Mouse (Mus musculus) MEL (cell line): ENCODE data around the gene Eno2. TPM values are rescaled to one million over a fixed set of nuclear protein-coding genes. Genes with fewer than 3 reads are reported as not detected.

ENCODE experiments used
- DNase-seq: peaks from one replicate; pipeline ENCODE4 v3.0.0; 2011; ENCODE audit warnings: low read depth, low spot score
- H3K27ac ChIP-seq: 2 replicates; pipeline ENCODE4 v1.5.1; 2012; ENCODE audit warnings: low read depth, mild to moderate bottlenecking, control low read depth, low read length, moderate library complexity; ENCODE audit not compliant: control insufficient read depth
- H3K27me3 ChIP-seq, 2 experiments: fragments of 150-350 bp in 1 of 2; sonication (generic) in 1 of 2; 2 replicates each; pipeline ENCODE4 v1.6.1; 2012; ENCODE audit warnings: low read length in 2 of 2, mild to moderate bottlenecking in 2 of 2, improper control_type of control experiment in 1 of 2, moderate library complexity in 1 of 2; ENCODE audit not compliant: insufficient read depth in 2 of 2, control insufficient read depth in 1 of 2
- H3K36me3 ChIP-seq, 2 experiments: 2 replicates each; pipeline ENCODE4 v1.6.1; 2012 to 2014; ENCODE audit warnings: low read length in 2 of 2, improper control_type of control experiment in 1 of 2, inconsistent platforms in 1 of 2, mild to moderate bottlenecking in 1 of 2; ENCODE audit not compliant: insufficient read depth in 2 of 2, control insufficient read depth in 1 of 2
- H3K4me1 ChIP-seq, 2 experiments: fragments of 150-350 bp in 1 of 2; sonication (generic) in 1 of 2; 2 replicates each; pipeline ENCODE4 v1.6.1; 2012; ENCODE audit warnings: low read length in 2 of 2, improper control_type of control experiment in 1 of 2, mild to moderate bottlenecking in 1 of 2; ENCODE audit not compliant: insufficient read depth in 2 of 2, control insufficient read depth in 1 of 2
- H3K4me3 ChIP-seq, 2 experiments: fragments of 150-350 bp in 1 of 2; sonication (generic) in 1 of 2; 2 replicates each; pipeline ENCODE4 v1.5.1; 2012; ENCODE audit warnings: low read depth in 2 of 2, low read length in 2 of 2, mild to moderate bottlenecking in 2 of 2, moderate library complexity in 2 of 2, control low read depth in 1 of 2, improper control_type of control experiment in 1 of 2; ENCODE audit not compliant: control insufficient read depth in 1 of 2, insufficient read depth in 1 of 2
- H3K79me2 ChIP-seq: 2 replicates; pipeline ENCODE4 v1.6.1; 2012; ENCODE audit warnings: mild to moderate bottlenecking, low read length, moderate library complexity; ENCODE audit not compliant: control insufficient read depth, poor library complexity, insufficient read depth
- H3K9ac ChIP-seq: 2 replicates; pipeline ENCODE4 v1.6.1; 2012; ENCODE audit warnings: low read depth, mild to moderate bottlenecking, control low read depth, low read length, moderate library complexity; ENCODE audit not compliant: control insufficient read depth, poor library complexity, severe bottlenecking
- H3K9me3 ChIP-seq: fragments of 150-350 bp; sonication (generic); replicated peaks from 2 replicates; pipeline ENCODE4 v1.6.1; 2012; ENCODE audit warnings: mild to moderate bottlenecking, low read length, improper control_type of control experiment, moderate library complexity; ENCODE audit not compliant: insufficient read depth
- CHD1 ChIP-seq: IDR thresholded peaks from 2 replicates; pipeline ENCODE4 v1.6.1; 2012; ENCODE audit warnings: low read depth, mild to moderate bottlenecking, inconsistent platforms, low read length, improper control_type of control experiment
- CTCF ChIP-seq, 3 experiments: IDR thresholded peaks in 2 of 3; conservative IDR thresholded peaks in 1 of 3; 2 replicates each; pipeline ENCODE4 v1.5.1; 2011 to 2012; ENCODE audit warnings: low read length in 3 of 3, low read depth in 2 of 3, mild to moderate bottlenecking in 2 of 3, improper control_type of control experiment in 1 of 3, inconsistent platforms in 1 of 3, mixed read lengths in 1 of 3, moderate library complexity in 1 of 3; ENCODE audit not compliant: control insufficient read depth in 1 of 3, insufficient read depth in 1 of 3, poor library complexity in 1 of 3, severe bottlenecking in 1 of 3
- E2F4 ChIP-seq: IDR thresholded peaks from 2 replicates; pipeline ENCODE4 v1.6.1; 2011; ENCODE audit warnings: low read depth, low read length, improper control_type of control experiment, borderline replicate concordance
- ELF1 ChIP-seq: IDR thresholded peaks from 2 replicates; pipeline ENCODE4 v1.6.1; 2014; ENCODE audit warnings: low read depth, mild to moderate bottlenecking, inconsistent platforms, low read length, improper control_type of control experiment, moderate library complexity
- EP300 ChIP-seq, 2 experiments: IDR thresholded peaks; 2 replicates each; pipeline ENCODE4 v1.6.1; 2011; ENCODE audit warnings: improper control_type of control experiment in 2 of 2, low read length in 2 of 2, low read depth in 1 of 2, mild to moderate bottlenecking in 1 of 2
- ETS1 ChIP-seq: IDR thresholded peaks from 2 replicates; pipeline ENCODE4 v1.6.1; 2012; ENCODE audit warnings: low read depth, mild to moderate bottlenecking, inconsistent platforms, low read length, improper control_type of control experiment, moderate library complexity
- GABPA ChIP-seq: IDR thresholded peaks from 2 replicates; pipeline ENCODE4 v1.6.1; 2012; ENCODE audit warnings: low read depth, mild to moderate bottlenecking, inconsistent platforms, low read length, improper control_type of control experiment, moderate library complexity
- GATA1 ChIP-seq: IDR thresholded peaks from 2 replicates; pipeline ENCODE4 v1.6.1; 2011; ENCODE audit warnings: low read depth, low read length, improper control_type of control experiment
- HCFC1 ChIP-seq: IDR thresholded peaks from 2 replicates; pipeline ENCODE4 v1.6.1; 2012; ENCODE audit warnings: low read depth, mild to moderate bottlenecking, inconsistent platforms, low read length, improper control_type of control experiment, moderate library complexity
- KAT2A ChIP-seq: conservative IDR thresholded peaks from 2 replicates; pipeline ENCODE4 v1.6.1; 2012; ENCODE audit warnings: low read depth, low read length, improper control_type of control experiment, inconsistent platforms
- MAFK ChIP-seq: IDR thresholded peaks from 2 replicates; pipeline ENCODE4 v1.6.1; 2011; ENCODE audit warnings: low read depth, mild to moderate bottlenecking, low read length, improper control_type of control experiment, borderline replicate concordance
- MAX ChIP-seq: IDR thresholded peaks from 2 replicates; pipeline ENCODE4 v1.6.1; 2011; ENCODE audit warnings: low read length, improper control_type of control experiment
- MAZ ChIP-seq: IDR thresholded peaks from 2 replicates; pipeline ENCODE4 v1.6.1; 2012; ENCODE audit warnings: low read depth, mild to moderate bottlenecking, inconsistent platforms, low read length, improper control_type of control experiment
- MXI1 ChIP-seq: IDR thresholded peaks from 2 replicates; pipeline ENCODE4 v1.6.1; 2011; ENCODE audit warnings: mild to moderate bottlenecking, low read depth, low read length, improper control_type of control experiment
- MYC ChIP-seq: IDR thresholded peaks from 2 replicates; pipeline ENCODE4 v1.6.1; 2011; ENCODE audit warnings: low read depth, mild to moderate bottlenecking, low read length, improper control_type of control experiment, moderate library complexity
- NELFE ChIP-seq: IDR thresholded peaks from 2 replicates; pipeline ENCODE4 v1.6.1; 2011; ENCODE audit warnings: low read depth, low read length, improper control_type of control experiment
- NRF1 ChIP-seq: IDR thresholded peaks from 2 replicates; pipeline ENCODE4 v1.6.1; 2014; ENCODE audit warnings: low read depth, mild to moderate bottlenecking, inconsistent platforms, low read length, improper control_type of control experiment, moderate library complexity; ENCODE audit not compliant: poor library complexity, insufficient read depth, severe bottlenecking
- POLR2A ChIP-seq, 2 experiments: IDR thresholded peaks; 2 replicates each; pipeline ENCODE4 v1.6.1; 2011 to 2012; ENCODE audit warnings: low read length in 2 of 2, mild to moderate bottlenecking in 2 of 2, control low read depth in 1 of 2, improper control_type of control experiment in 1 of 2, low read depth in 1 of 2, moderate library complexity in 1 of 2; ENCODE audit not compliant: control insufficient read depth in 1 of 2, insufficient read depth in 1 of 2, poor library complexity in 1 of 2
- POLR2AphosphoS2 ChIP-seq: IDR thresholded peaks from 2 replicates; pipeline ENCODE4 v1.6.1; 2011; ENCODE audit warnings: low read length, improper control_type of control experiment
- POLR2AphosphoS5 ChIP-seq: IDR thresholded peaks from 2 replicates; pipeline ENCODE4 v1.6.1; 2012; ENCODE audit warnings: low read depth, borderline replicate concordance, mild to moderate bottlenecking, inconsistent platforms, low read length, moderate library complexity, mixed read lengths
- RAD21 ChIP-seq: IDR thresholded peaks from 2 replicates; pipeline ENCODE4 v1.6.1; 2011; ENCODE audit warnings: mild to moderate bottlenecking, low read depth, low read length, improper control_type of control experiment
- SIN3A ChIP-seq: IDR thresholded peaks from 2 replicates; pipeline ENCODE4 v1.6.1; 2012; ENCODE audit warnings: low read length, improper control_type of control experiment, inconsistent platforms
- SMC3 ChIP-seq: IDR thresholded peaks from 2 replicates; pipeline ENCODE4 v1.6.1; 2011; ENCODE audit warnings: low read depth, low read length, improper control_type of control experiment
- TAL1 ChIP-seq: IDR thresholded peaks from 2 replicates; pipeline ENCODE4 v1.6.1; 2012; ENCODE audit warnings: mild to moderate bottlenecking, inconsistent platforms, low read length, moderate library complexity, mixed read lengths
- TBP ChIP-seq: IDR thresholded peaks from 2 replicates; pipeline ENCODE4 v1.8.0; 2011; ENCODE audit warnings: low read depth, low read length, improper control_type of control experiment
- TCF12 ChIP-seq: IDR thresholded peaks from 2 replicates; pipeline ENCODE4 v1.6.1; 2014; ENCODE audit warnings: low read depth, mild to moderate bottlenecking, inconsistent platforms, low read length, improper control_type of control experiment, moderate library complexity
- USF1 ChIP-seq: IDR thresholded peaks from 2 replicates; pipeline ENCODE4 v1.6.1; 2014; ENCODE audit warnings: low read depth, mild to moderate bottlenecking, inconsistent platforms, low read length, improper control_type of control experiment, moderate library complexity
- ZC3H11A ChIP-seq: IDR thresholded peaks from 2 replicates; pipeline ENCODE4 v1.6.1; 2012; ENCODE audit warnings: low read depth, mild to moderate bottlenecking, inconsistent platforms, low read length, improper control_type of control experiment
- ZKSCAN1 ChIP-seq: IDR thresholded peaks from 2 replicates; pipeline ENCODE4 v1.6.1; 2012; ENCODE audit warnings: low read depth, mild to moderate bottlenecking, inconsistent platforms, low read length, improper control_type of control experiment, moderate library complexity
- ZNF384 ChIP-seq: IDR thresholded peaks from 2 replicates; pipeline ENCODE4 v1.6.1; 2012; ENCODE audit warnings: low read depth, mild to moderate bottlenecking, inconsistent platforms, low read length, improper control_type of control experiment
- polyA plus RNA-seq, 2 experiments: library from polyadenylated mRNA; stranded (reverse) in 1 of 2; unstranded in 1 of 2; fragments of >175 nt in 1 of 2; fragments of >200 nt in 1 of 2; gene quantifications; 2 replicates each; pipeline versions ENCODE4 v1.2.1 to v1.2.4; 2012; ENCODE audit warnings: low replicate concordance in 2 of 2, low read depth in 1 of 2; ENCODE audit not compliant: insufficient read length in 2 of 2, insufficient read depth in 1 of 2, missing spikeins in 1 of 2
- total RNA-seq: library from RNA; depleted of rRNA; stranded (reverse); fragments of 300-350 nt; gene quantifications from 2 replicates; pipeline ENCODE4 v1.2.3, GENCODE M21; 2012

Gene Eno2
- total and polyA plus RNA-seq, 3 experiments, result 3.2 to 12.5 TPM; not detected in 1

GRCm38 (mm10) chr6:124740888-124741761, 28.3 kb downstream of the Eno2 start, which contains the start of gene Grcc10 (continued):
- TF ChIP-seq USF1, result no peak
- peak; percentile 99 for TF ChIP-seq ZNF384
- peak; percentile 98 for TF ChIP-seq ETS1
- peak; percentile 100; the same call in 1 of the 2 replicates for TF ChIP-seq POLR2AphosphoS5
- peak; percentile 38 for TF ChIP-seq TCF12
- no peak for TF ChIP-seq RAD21
- peak in 1 of 2 experiments; percentile 59; a peak in 2 of 4 replicates for TF ChIP-seq EP300 (IDR thresholded peaks at IDR 0.05; ENCODE audit: low read depth in 1 of 2, low read length in 2 of 2)
- TF ChIP-seq MAFK, result no peak
- no peak for TF ChIP-seq CTCF (IDR thresholded peaks at IDR 0.05 in 2 of 3, conservative IDR thresholded peaks at IDR 0.05 in 1 of 3; ENCODE audit: control insufficient read depth in 1 of 3, insufficient read depth in 1 of 3, low read depth in 2 of 3, low read length in 3 of 3, poor library complexity in 1 of 3, severe bottlenecking in 1 of 3)
- TF ChIP-seq SIN3A, result peak; percentile 91
- peak; percentile 100 for TF ChIP-seq POLR2A (IDR thresholded peaks at IDR 0.05; ENCODE audit: control insufficient read depth in 1 of 2, insufficient read depth in 1 of 2, low read depth in 1 of 2, low read length in 2 of 2, poor library complexity in 1 of 2)
- peak; percentile 92 for TF ChIP-seq NELFE
- TF ChIP-seq E2F4, result no peak
- no peak for TF ChIP-seq TAL1
- TF ChIP-seq MXI1, result no peak; the same call in none of the 2 replicates
- TF ChIP-seq POLR2AphosphoS2, result peak; percentile 100

DNA sequence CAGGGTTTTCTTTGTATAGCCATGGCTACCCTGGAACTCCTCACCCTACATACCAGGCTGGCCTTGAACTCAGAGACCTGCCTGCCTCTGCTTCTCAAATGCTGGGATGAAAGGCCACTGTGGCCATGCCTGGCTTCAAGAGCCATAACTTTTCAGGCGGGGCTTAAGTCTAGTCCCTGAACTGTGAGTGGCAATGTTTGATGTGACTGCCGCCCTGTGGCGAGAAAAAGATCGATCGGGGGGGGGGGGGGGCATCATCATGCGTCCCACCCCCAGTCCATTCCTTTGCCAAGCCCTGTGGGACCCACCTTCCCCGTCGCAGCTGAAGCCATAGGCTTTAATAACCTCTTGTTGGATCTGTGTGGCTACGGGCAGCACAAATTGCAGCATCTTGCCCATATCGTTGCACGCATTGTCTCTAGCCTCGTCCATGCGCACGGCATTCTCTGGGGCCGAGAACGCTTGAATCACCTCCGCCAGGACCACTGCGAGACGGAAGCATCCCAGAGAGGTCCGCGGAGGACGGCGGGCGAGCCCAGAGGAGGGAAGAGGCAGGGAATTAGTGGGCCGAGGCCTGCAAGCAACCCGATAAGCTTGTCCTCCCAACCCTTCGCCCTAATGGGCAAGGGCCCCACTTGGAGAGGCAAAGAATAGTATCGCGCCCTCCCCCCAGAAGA, 29.1 kb downstream of the Eno2 start:
- no peaks in the 10 kb centered on the region for H3K27me3 ChIP-seq
- DNase-seq, result peak; percentile 86
- H3K4me1 ChIP-seq, result peaks cover 2 to 13% of the 10 kb centered on the region in 2 experiments; a peak in 3 of 4 replicates
- H3K36me3 ChIP-seq, result peaks cover 0 to 12% of the 10 kb centered on the region in 2 experiments; a peak in 2 of 4 replicates
- peak overlapping the region; percentile 96 for H3K27ac ChIP-seq
- H3K79me2 ChIP-seq, result no peaks in the 10 kb centered on the region; the same call in 1 of the 2 replicates
- H3K9me3 ChIP-seq, result no peaks in the 10 kb centered on the region
- H3K9ac ChIP-seq, result peak overlapping the region; percentile 70
- peak overlapping the region; percentile 28 to 68 for H3K4me3 ChIP-seq
- TF ChIP-seq MAX (peak; percentile 15; the same call in 1 of the 2 replicates), ZKSCAN1 (no peak), CHD1 (no peak), POLR2AphosphoS2 (no peak), HCFC1 (peak; percentile 51; the same call in 1 of the 2 replicates), MAZ (peak; percentile 92), ETS1 (peak; percentile 23; the same call in 1 of the 2 replicates), E2F4 (no peak), SIN3A (peak; percentile 66), GATA1 (no peak), ELF1 (no peak), MYC (0 out of 2 replicates have a peak, but pooled peaks have one; percentile 49), MAFK (no peak), SMC3 (peak; percentile 91), KAT2A (no peak), TAL1 (peak; percentile 65), RAD21 (peak; percentile 87), CTCF (IDR thresholded peaks at IDR 0.05 in 2 of 3, conservative IDR thresholded peaks at IDR 0.05 in 1 of 3; ENCODE audit: control insufficient read depth in 1 of 3, insufficient read depth in 1 of 3, low read depth in 2 of 3, low read length in 3 of 3, poor library complexity in 1 of 3, severe bottlenecking in 1 of 3) (peak; percentile 43 to 87 (median 70); a peak in 5 of 6 replicates), TBP (0 out of 2 replicates have a peak, but pooled peaks have one; percentile 28), GABPA (no peak), NRF1 (peak; percentile 29; the same call in 1 of the 2 replicates), TCF12 (no peak), MXI1 (peak; percentile 62; the same call in 1 of the 2 replicates), ZC3H11A (peak; percentile 88)
